Mouse (Mus musculus) adrenal gland, adult 2 months (tissue): ENCODE data around the gene Cs. TPM values are rescaled to one million over a fixed set of nuclear protein-coding genes. Genes with fewer than 3 reads are reported as not detected.
"Not testable (repeated sequence)": the region's sequence is repeated elsewhere in the genome, so short reads cannot be mapped to it uniquely, and the experiment has no call there.

Source experiments
- DNase-seq: peaks from one replicate; pipeline ENCODE4 v3.0.0; 2021
- long read RNA-seq: library from polyadenylated mRNA; stranded (forward); transcript quantifications from one replicate; pipeline ENCODE4 v2.0.0, GENCODE M21; 2021
- polyA plus RNA-seq: library from polyadenylated mRNA; depleted of rRNA; stranded (reverse); fragments of >200 nt; gene quantifications from 2 replicates; pipeline ENCODE4 v1.2.3, GENCODE M21; 2012; rRNA removed
- total RNA-seq, 2 experiments: library from RNA; stranded (reverse); gene quantifications; 2 replicates each; pipeline ENCODE4 v1.2.3; 2021

Gene Cs
- 100 to 1,000 TPM; 391 to 444 TPM for total RNA-seq
- polyA plus RNA-seq: 315 and 332 TPM in 2 replicates
- long read RNA-seq, transcript Cs-201 (11 exons, 2,926 nt): major isoform, 330 of 375 reads
- long read RNA-seq, partial matches to known transcripts: 43 of 375 reads
- long read RNA-seq, other reads (novel, unspliced or antisense): 2 of 375 reads

GRCm38 (mm10) chr10:128337306-128338181, at the start of gene Cs:
Gene Cs (plus strand): TSS chr10:128337734.
- peak; percentile 98 for DNase-seq

- DNase-seq: not testable (repeated sequence)
Observed at GRCm38 (mm10) chr10:128290594-128290993, 46.9 kb upstream of the Cs start.

- DNase-seq: no peak
Observed at GRCm38 (mm10) chr10:128296370-128297090, 41.0 kb upstream of the Cs start.

GRCm38 (mm10) chr10:128297221-128297620, 40.3 kb upstream of the Cs start:
- peak; percentile 54 for DNase-seq

- DNase-seq: peak; percentile 38
Observed at GRCm38 (mm10) chr10:128297622-128298021, 39.9 kb upstream of the Cs start.

- DNase-seq: peak; percentile 24
Observed at GRCm38 (mm10) chr10:128298243-128298642, 39.3 kb upstream of the Cs start.

- no peak for DNase-seq
Observed at GRCm38 (mm10) chr10:128298702-128299171, 38.8 kb upstream of the Cs start, which contains the start of gene Il23a. Gene Il23a (minus strand): TSS chr10:128298752.

GRCm38 (mm10) chr10:128302357-128302756, 35.2 kb upstream of the Cs start:
- DNase-seq: no peak

- no peak for DNase-seq
Observed at GRCm38 (mm10) chr10:128302785-128303125, 34.8 kb upstream of the Cs start.

GRCm38 (mm10) chr10:128303126-128304021, 34.2 kb upstream of the Cs start, which contains the start of gene Pan2:
Gene Pan2 (plus strand): TSS chr10:128303335.
- DNase-seq: peak; percentile 100

- DNase-seq: no peak
Observed at GRCm38 (mm10) chr10:128309654-128310053, 27.9 kb upstream of the Cs start.

GRCm38 (mm10) chr10:128310177-128310576, 27.4 kb upstream of the Cs start:
- peak; percentile 80 for DNase-seq

GRCm38 (mm10) chr10:128310902-128311301, 26.6 kb upstream of the Cs start:
- no peak for DNase-seq

GRCm38 (mm10) chr10:128315578-128315977, 22.0 kb upstream of the Cs start:
- no peak for DNase-seq

- no peak for DNase-seq
Observed at GRCm38 (mm10) chr10:128321641-128322040, 15.9 kb upstream of the Cs start.

GRCm38 (mm10) chr10:128322141-128323108, 15.1 kb upstream of the Cs start, which contains the start of gene Cnpy2:
Gene Cnpy2 (plus strand): TSS chr10:128322459.
- DNase-seq: peak; percentile 89

- no peak for DNase-seq
Observed at GRCm38 (mm10) chr10:128323516-128323915, 14.0 kb upstream of the Cs start.

GRCm38 (mm10) chr10:128326825-128327224, 10.7 kb upstream of the Cs start:
- no peak for DNase-seq

GRCm38 (mm10) chr10:128327610-128328009, 9.9 kb upstream of the Cs start:
- no peak for DNase-seq
